Mouse (Mus musculus) CH12.LX (cell line): ENCODE results near the gene Il22ra1.

Experiments
- CTCF ChIP-seq, 2 experiments: IDR thresholded peaks in 1 of 2; conservative IDR thresholded peaks in 1 of 2; 2 replicates each; pipeline ENCODE4 v1.5.1; 2011 to 2012; ENCODE audit warnings: low read depth in 2 of 2, low read length in 2 of 2, improper control_type of control experiment in 1 of 2, inconsistent platforms in 1 of 2, mild to moderate bottlenecking in 1 of 2, moderate library complexity in 1 of 2
- EP300 ChIP-seq: IDR thresholded peaks from 2 replicates; pipeline ENCODE4 v1.6.1; 2011; ENCODE audit warnings: low read length, improper control_type of control experiment
- MAFK ChIP-seq: IDR thresholded peaks from 2 replicates; pipeline ENCODE4 v1.6.1; 2011; ENCODE audit warnings: low read length, improper control_type of control experiment; ENCODE audit not compliant: insufficient replicate concordance
- POLR2A ChIP-seq: IDR thresholded peaks from 2 replicates; pipeline ENCODE4 v1.6.1; 2011; ENCODE audit warnings: low read depth, mild to moderate bottlenecking, improper control_type of control experiment, low read length

DNA sequence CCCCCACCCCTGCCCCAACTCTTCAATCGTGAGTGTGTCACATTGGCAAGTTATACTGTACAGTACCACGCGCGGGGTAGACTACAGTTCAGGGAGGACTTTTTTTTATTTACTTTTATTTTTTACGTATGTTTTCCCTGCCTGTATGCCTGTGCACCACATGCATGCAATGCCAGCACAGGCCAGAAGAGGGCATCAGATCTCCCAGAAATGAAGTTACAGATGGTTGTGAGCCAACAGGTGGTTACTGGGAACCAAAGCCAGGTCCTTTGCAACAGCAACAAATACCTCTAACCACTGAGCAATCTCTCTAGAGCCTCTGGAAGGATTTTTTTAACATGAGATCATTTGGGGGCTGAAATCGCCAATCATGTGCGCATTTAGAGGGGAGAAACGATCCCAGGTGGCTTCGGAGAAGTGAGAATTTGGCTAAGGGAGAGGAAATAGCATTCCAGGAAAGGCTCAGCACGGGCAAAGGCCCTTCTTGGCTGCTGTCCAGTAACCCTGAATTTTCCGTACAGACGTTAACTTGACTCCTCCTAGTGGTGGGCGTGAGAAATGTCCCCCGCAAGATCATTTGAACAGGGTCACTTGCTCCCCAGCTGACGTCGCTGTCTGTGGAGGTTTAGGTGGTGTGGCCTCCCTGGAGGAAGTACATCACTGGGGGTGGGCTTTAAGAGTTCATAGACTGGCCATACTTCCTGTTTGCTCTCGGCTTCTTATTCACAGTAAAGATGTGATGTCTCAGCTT lies 5.3 kb upstream of the Il22ra1 start:
- TF ChIP-seq POLR2A, result no peak
- no peak for TF ChIP-seq EP300
- no peak for TF ChIP-seq MAFK
- peak; percentile 7 to 32; a peak in 2 of 4 replicates for TF ChIP-seq CTCF (conservative IDR thresholded peaks at IDR 0.05 in 1 of 2, IDR thresholded peaks at IDR 0.05 in 1 of 2; ENCODE audit: low read depth in 2 of 2, low read length in 2 of 2)
